In the genomic region with DNA sequence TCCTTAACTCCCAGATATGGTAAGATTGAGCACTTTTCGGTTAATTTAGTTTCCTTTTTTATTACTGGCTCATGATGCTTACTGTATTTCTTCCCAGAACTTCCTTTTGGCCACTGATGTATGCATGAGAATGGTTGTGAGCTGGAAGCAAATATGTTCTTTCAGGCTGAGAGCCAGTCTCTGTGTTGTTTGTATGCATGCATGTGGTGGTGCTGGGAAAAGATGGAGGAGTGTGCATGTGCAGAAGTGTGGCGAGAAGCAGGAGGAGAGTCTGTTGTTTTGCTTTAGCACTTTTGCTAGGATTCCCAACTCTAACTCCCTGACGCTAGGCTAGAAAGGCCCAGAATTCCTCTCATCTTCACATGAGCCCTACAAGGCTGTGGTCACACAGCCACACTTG, we compare ENCODE assay signal across 30 mouse cellular contexts. TPM values are rescaled to one million over a fixed set of nuclear protein-coding genes. Genes with fewer than 3 reads are reported as not detected.
DNase-seq lines count a peak whose midpoint lies in the region; ATAC-seq and TF ChIP-seq lines count a peak whose summit lies in the region.
"Had no signal": no experiment of that assay in that cellular context is flagged by ENCODE, and none has a peak within 500 bp of the region (broad histone marks: within the 10 kb centered on the region; RNA-seq: fewer than 3 reads in every experiment).

No protein-coding gene starts in this region.

- H3K4me2 ChIP-seq in forebrain, embryonic 13.5 days, result no peak overlapping the region
- no peak overlapping the region for H3K4me2 ChIP-seq in forebrain, embryonic 11.5 days (ENCODE audit: low read depth, low read length, severe bottlenecking)
- no peak overlapping the region for H3K4me2 ChIP-seq in forebrain, postnatal 0 days (ENCODE audit: low read depth)
- H3K4me2 ChIP-seq: embryonic facial prominence, embryonic 15.5 days; heart, embryonic 15.5 days; hindbrain, embryonic 13.5 days had no signal

- H3K9ac ChIP-seq in forebrain, embryonic 13.5 days, result no peak overlapping the region
- no peak overlapping the region for H3K9ac ChIP-seq in forebrain, embryonic 11.5 days (ENCODE audit: low read length)
- no peak overlapping the region for H3K9ac ChIP-seq in forebrain, postnatal 0 days
- H3K9ac ChIP-seq: embryonic facial prominence, embryonic 15.5 days; heart, embryonic 15.5 days; hindbrain, embryonic 13.5 days had no signal

- H3K4me3 ChIP-seq in forebrain, embryonic 13.5 days, result no peak overlapping the region
- H3K4me3 ChIP-seq in forebrain, embryonic 11.5 days (ENCODE audit: low read depth, low read length), result no peak overlapping the region
- H3K4me3 ChIP-seq in forebrain, postnatal 0 days (ENCODE audit: low read depth, low read length), result no peak overlapping the region
- H3K4me3 ChIP-seq: embryonic facial prominence, embryonic 15.5 days; erythroblast, embryonic 14.5 days; gastrocnemius, adult 2 months; heart, embryonic 10.5 days; heart, embryonic 15.5 days; hindbrain, embryonic 13.5 days had no signal

- no peaks in the 10 kb centered on the region for H3K27me3 ChIP-seq in forebrain, embryonic 13.5 days
- H3K27me3 ChIP-seq in forebrain, embryonic 11.5 days (ENCODE audit: control insufficient read depth, insufficient read depth, low read length), result no peaks in the 10 kb centered on the region
- H3K27me3 ChIP-seq in forebrain, postnatal 0 days (ENCODE audit: insufficient read depth, low read length), result no peaks in the 10 kb centered on the region
- H3K27me3 ChIP-seq: embryonic facial prominence, embryonic 15.5 days; heart, embryonic 15.5 days; hindbrain, embryonic 13.5 days had no signal

- peak; percentile 45; the same call in 1 of the 2 replicates for ATAC-seq in forebrain, embryonic 13.5 days
- ATAC-seq in forebrain, embryonic 11.5 days (replicated peaks; ENCODE audit: low FRiP score), result no peak
- ATAC-seq in forebrain, postnatal 0 days, result peak; percentile 94
- ATAC-seq: CD4-positive, CD25-positive, alpha-beta regulatory T cell, adult 4 months had no signal

- peaks cover 6% of the 10 kb centered on the region; the same call in 1 of the 2 replicates for H3K4me1 ChIP-seq in forebrain, embryonic 13.5 days
- no peaks in the 10 kb centered on the region for H3K4me1 ChIP-seq in forebrain, embryonic 11.5 days (replicated peaks; ENCODE audit: control insufficient read depth, insufficient read depth, low read length)
- H3K4me1 ChIP-seq in forebrain, postnatal 0 days (ENCODE audit: insufficient read depth), result no peaks in the 10 kb centered on the region
- H3K4me1 ChIP-seq: embryonic facial prominence, embryonic 15.5 days; heart, embryonic 10.5 days; heart, embryonic 15.5 days; hindbrain, embryonic 13.5 days had no signal

- no peaks in the 10 kb centered on the region for H3K36me3 ChIP-seq in forebrain, embryonic 13.5 days (ENCODE audit: poor library complexity, severe bottlenecking)
- no peaks in the 10 kb centered on the region for H3K36me3 ChIP-seq in forebrain, embryonic 11.5 days (ENCODE audit: control insufficient read depth, insufficient read depth, low read length)
- no peaks in the 10 kb centered on the region for H3K36me3 ChIP-seq in forebrain, postnatal 0 days (ENCODE audit: insufficient read depth)
- H3K36me3 ChIP-seq: embryonic facial prominence, embryonic 15.5 days; G1E; heart, embryonic 10.5 days; heart, embryonic 15.5 days; hindbrain, embryonic 13.5 days had no signal

- no peak overlapping the region for H3K27ac ChIP-seq in forebrain, embryonic 13.5 days
- no peak overlapping the region for H3K27ac ChIP-seq in forebrain, embryonic 11.5 days (ENCODE audit: low read depth, low read length)
- no peak overlapping the region for H3K27ac ChIP-seq in forebrain, postnatal 0 days (ENCODE audit: low read depth, low read length)
- H3K27ac ChIP-seq: embryonic facial prominence, embryonic 15.5 days; gastrocnemius, adult 2 months; heart, embryonic 10.5 days; heart, embryonic 15.5 days; hindbrain, embryonic 13.5 days; hindbrain, postnatal 0 days had no signal

- WGBS in forebrain, embryonic 13.5 days, result 92% methylated on average over 3 of the region's 3 CpGs
- 89% methylated on average over 3 of the region's 3 CpGs for WGBS in forebrain, embryonic 11.5 days
- whole genome bisulfite sequencing in forebrain, postnatal 0 days, result 62% methylated on average over 3 of the region's 3 CpGs

- DNase-seq in forebrain, embryonic 11.5 days (ENCODE audit: low spot score), result no peak
- DNase-seq in layer of hippocampus, adult 9-11 months, result peak; percentile 17
- DNase-seq in layer of hippocampus, adult 9-10 months (ENCODE audit: low spot score), result no peak
- DNase-seq in right cerebral cortex, postnatal 4 days, result peak; percentile 10
- no peak for DNase-seq in right cerebral cortex, adult 18-20 months
- peak; percentile 85 for DNase-seq in forebrain, postnatal 0 days
- no peak for DNase-seq in adrenal gland, postnatal 10 days
- DNase-seq: adrenal gland, postnatal 14 days; B cell, adult 2 months; cerebellum, adult 11 months; cerebellum, adult 8-10 months; cerebellum, postnatal 14 days; embryo, embryonic 11 days; gastrocnemius, adult 2 months; gastrocnemius, postnatal 25 days; heart, adult 18-20 months; heart, postnatal 14 days had no signal

- no peaks in the 10 kb centered on the region for H3K9me3 ChIP-seq in forebrain, embryonic 13.5 days (replicated peaks)
- no peaks in the 10 kb centered on the region for H3K9me3 ChIP-seq in forebrain, embryonic 11.5 days (ENCODE audit: control insufficient read depth, low read length)
- H3K9me3 ChIP-seq in forebrain, postnatal 0 days (ENCODE audit: low read length), result 0 out of 2 replicates have a peak, but pooled peaks cover 3% of the 10 kb centered on the region
- H3K9me3 ChIP-seq: embryonic facial prominence, embryonic 15.5 days; G1E; heart, embryonic 10.5 days; heart, embryonic 15.5 days; hindbrain, embryonic 13.5 days had no signal

- no peak for TF ChIP-seq CTCF in forebrain, postnatal 0 days (IDR thresholded peaks at IDR 0.05; ENCODE audit: low read depth)

RNA-seq across cellular contexts. Expression of a gene that starts 25.1 kb away (rescaled TPM):
- polyA plus RNA-seq in forebrain, embryonic 13.5 days (2015; fragmentation: Nextera tagmentation; extraction: Ambion mirVana), result 0.09 TPM in 1 of 2 replicates, not detected in the other
- polyA plus RNA-seq in forebrain, embryonic 11.5 days (2014; fragmentation: Nextera tagmentation; extraction: Ambion mirVana), result not detected in 2 replicates
- total RNA-seq in forebrain, postnatal 0 days (2014; rRNA removed), result not detected in 2 replicates
- not detected in 2 replicates for polyA plus RNA-seq in forebrain, postnatal 0 days (2015; fragmentation: Nextera tagmentation; extraction: Ambion mirVana)
- not detected for total RNA-seq in adrenal gland, postnatal 10 days (2021)
- total RNA-seq: adrenal gland, postnatal 14 days; G1E; gastrocnemius, adult 2 months; gastrocnemius, postnatal 25 days; heart, adult 18-20 months; heart, postnatal 14 days; hindbrain, postnatal 0 days had no signal
- polyA plus RNA-seq: embryonic facial prominence, embryonic 11.5 days; embryonic facial prominence, embryonic 15.5 days; erythroblast, embryonic 14.5 days; G1E; heart, embryonic 10.5 days; hindbrain, embryonic 13.5 days; hindbrain, postnatal 0 days; intestine, embryonic 14.5 days had no signal

RNA-seq across cellular contexts. Expression of a gene that starts 36.6 kb away (rescaled TPM):
- polyA plus RNA-seq in forebrain, embryonic 13.5 days (2015; fragmentation: Nextera tagmentation; extraction: Ambion mirVana), result not detected in 2 replicates
- polyA plus RNA-seq in forebrain, embryonic 11.5 days (2014; fragmentation: Nextera tagmentation; extraction: Ambion mirVana), result 0.76 and 0.79 TPM in 2 replicates
- total RNA-seq in forebrain, postnatal 0 days (2014; rRNA removed), result not detected in 2 replicates
- 0.45 and 1.4 TPM in 2 replicates for polyA plus RNA-seq in forebrain, postnatal 0 days (2015; fragmentation: Nextera tagmentation; extraction: Ambion mirVana)
- total RNA-seq in adrenal gland, postnatal 10 days (2021), result 1 to 10 TPM; 1.1 to 1.2 TPM
- total RNA-seq: common myeloid progenitor, adult 5-6 weeks; G1E; gastrocnemius, adult 2 months; gastrocnemius, postnatal 25 days; hematopoietic stem cell, adult 5-6 weeks; hindbrain, postnatal 0 days had no signal
- polyA plus RNA-seq: embryonic facial prominence, embryonic 11.5 days; erythroblast, embryonic 14.5 days; G1E; intestine, embryonic 14.5 days had no signal

RNA-seq across cellular contexts. Expression of a gene that starts 39.0 kb away (rescaled TPM):
- 0.26 TPM in 1 of 2 replicates, not detected in the other for polyA plus RNA-seq in forebrain, embryonic 13.5 days (2015; fragmentation: Nextera tagmentation; extraction: Ambion mirVana)
- polyA plus RNA-seq in forebrain, embryonic 11.5 days (2014; fragmentation: Nextera tagmentation; extraction: Ambion mirVana), result 0.39 and 0.52 TPM in 2 replicates
- total RNA-seq in forebrain, postnatal 0 days (2014; rRNA removed), result 0.95 and 2.8 TPM in 2 replicates
- polyA plus RNA-seq in forebrain, postnatal 0 days (2015; fragmentation: Nextera tagmentation; extraction: Ambion mirVana), result 0.97 and 1.0 TPM in 2 replicates
- under 1 TPM; 0.48 to 0.51 TPM for total RNA-seq in adrenal gland, postnatal 10 days (2021)
- total RNA-seq: common myeloid progenitor, adult 5-6 weeks; gastrocnemius, adult 2 months; gastrocnemius, postnatal 25 days; heart, adult 18-20 months; hematopoietic stem cell, adult 5-6 weeks had no signal
- polyA plus RNA-seq: G1E; intestine, embryonic 14.5 days had no signal

RNA-seq across cellular contexts. Expression of a gene that starts 43.1 kb away (rescaled TPM):
- 20.8 and 25.9 TPM in 2 replicates for polyA plus RNA-seq in forebrain, embryonic 13.5 days (2015; fragmentation: Nextera tagmentation; extraction: Ambion mirVana)
- polyA plus RNA-seq in forebrain, embryonic 11.5 days (2014; fragmentation: Nextera tagmentation; extraction: Ambion mirVana), result 25.1 and 30.0 TPM in 2 replicates
- 11.7 and 13.5 TPM in 2 replicates for total RNA-seq in forebrain, postnatal 0 days (2014; rRNA removed)
- 14.3 and 16.5 TPM in 2 replicates for polyA plus RNA-seq in forebrain, postnatal 0 days (2015; fragmentation: Nextera tagmentation; extraction: Ambion mirVana)
- 10 to 100 TPM in 1 of 2 experiments, 1 to 10 TPM in 1; 6.6 to 14.6 TPM for total RNA-seq in adrenal gland, postnatal 10 days (2021)
- polyA plus RNA-seq: erythroblast, embryonic 14.5 days; G1E had no signal

RNA-seq across cellular contexts. Expression of a gene that starts 46.5 kb away (rescaled TPM):
- polyA plus RNA-seq in forebrain, embryonic 13.5 days (2015; fragmentation: Nextera tagmentation; extraction: Ambion mirVana), result 10.3 and 13.3 TPM in 2 replicates
- polyA plus RNA-seq in forebrain, embryonic 11.5 days (2014; fragmentation: Nextera tagmentation; extraction: Ambion mirVana), result 6.6 and 7.4 TPM in 2 replicates
- total RNA-seq in forebrain, postnatal 0 days (2014; rRNA removed), result 69.9 and 93.0 TPM in 2 replicates
- 97.1 and 121 TPM in 2 replicates for polyA plus RNA-seq in forebrain, postnatal 0 days (2015; fragmentation: Nextera tagmentation; extraction: Ambion mirVana)
- 1,000 to 10,000 TPM; 1,348 to 1,353 TPM for total RNA-seq in adrenal gland, postnatal 10 days (2021)

Comparison
In these comparisons a context has a peak if more than half of its experiments do, and no peak if none do; other contexts are left out.
1. DNase-seq: peak in layer of hippocampus, adult 9-11 months (single experiment), right cerebral cortex, postnatal 4 days (single experiment) and forebrain, postnatal 0 days (single experiment); none in forebrain, embryonic 11.5 days (single experiment), layer of hippocampus, adult 9-10 months (single experiment), right cerebral cortex, adult 18-20 months (single experiment) and adrenal gland, postnatal 10 days (single experiment).